Mouse (Mus musculus) megakaryocyte, embryonic 14.5 days (primary cell): ENCODE results near the gene Sox6.

Experiments
- FLI1 ChIP-seq: IDR thresholded peaks from 2 replicates; pipeline ENCODE4 v1.6.1; 2012; ENCODE audit warnings: low read length, inconsistent platforms, mixed read lengths
- GATA1 ChIP-seq: IDR thresholded peaks from 3 replicates; pipeline ENCODE4 v1.6.1; 2012; ENCODE audit warnings: mixed read lengths, low read length, inconsistent platforms, borderline replicate concordance

GRCm38 (mm10) chr7:115474115-115474514 is 564.5 kb downstream of the Sox6 start:
- no peak for TF ChIP-seq GATA1
- TF ChIP-seq FLI1, result no peak
